Mouse (Mus musculus) G1E (cell line): ENCODE data around the gene Wee1.

Experiments used
- CTCF ChIP-seq: IDR thresholded peaks from 2 replicates; pipeline ENCODE4 v1.5.1; 2012; ENCODE audit warnings: low read depth, low read length, inconsistent platforms, mixed read lengths
- GATA1 ChIP-seq: IDR thresholded peaks from 2 replicates; pipeline ENCODE4 v1.6.1; 2012; ENCODE audit warnings: borderline replicate concordance, low read length, inconsistent platforms, mixed read lengths
- TAL1 ChIP-seq: conservative IDR thresholded peaks from 2 replicates; pipeline ENCODE4 v1.6.1; 2012; ENCODE audit warnings: low read depth, low read length, inconsistent platforms, mixed read lengths

DNA sequence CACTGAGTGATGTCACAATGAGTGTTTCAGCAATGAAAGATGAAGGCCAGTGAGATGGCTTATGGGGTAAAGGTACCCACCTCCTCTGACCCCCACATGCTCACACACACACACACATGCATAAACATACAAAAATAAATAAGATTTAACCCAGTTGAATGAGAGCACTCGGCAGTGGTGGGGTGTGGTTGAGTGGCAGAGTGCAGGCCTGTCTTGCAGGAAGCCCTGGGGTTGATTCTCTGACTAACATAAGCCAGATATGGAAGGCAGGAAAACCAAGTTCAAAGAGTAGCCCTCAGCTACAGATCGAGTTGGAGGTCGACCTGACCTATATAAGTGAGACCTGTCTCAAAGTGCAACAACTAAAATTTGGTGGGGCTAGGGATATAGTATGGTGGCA lies 15.2 kb upstream of the Wee1 start:
- TF ChIP-seq CTCF (no peak), GATA1 (no peak), TAL1 (no peak)
